Mouse (Mus musculus) liver, embryonic 12.5 days (tissue): ENCODE results near the gene Ric1. TPM values are rescaled to one million over a fixed set of nuclear protein-coding genes. Genes with fewer than 3 reads are reported as not detected.
"Not testable (repeated sequence)": the region's sequence is repeated elsewhere in the genome, so short reads cannot be mapped to it uniquely, and the experiment has no call there.

ENCODE experiments used
- ATAC-seq: fragments of 200-750 bp; cut with Nextera tagmentation; 2 replicates; pipeline ENCODE4 v1.8.0; 2017; ENCODE audit warnings: moderate number of reproducible peaks, mild to moderate bottlenecking, moderate library complexity
- H3K27ac ChIP-seq: fragments of 300-500 bp; sonication (generic); 2 replicates; pipeline ENCODE4 v1.5.1; 2016; ENCODE audit warnings: mild to moderate bottlenecking
- H3K27me3 ChIP-seq: fragments of 300-500 bp; sonication (generic); replicated peaks from 2 replicates; pipeline ENCODE4 v1.6.1; 2016; ENCODE audit warnings: mild to moderate bottlenecking, moderate library complexity
- H3K36me3 ChIP-seq: fragments of 300-500 bp; sonication (generic); 2 replicates; pipeline ENCODE4 v1.6.1; 2016; ENCODE audit warnings: mild to moderate bottlenecking, moderate library complexity
- H3K4me1 ChIP-seq: fragments of 300-500 bp; sonication (generic); 2 replicates; pipeline ENCODE4 v1.6.1; 2016
- H3K4me2 ChIP-seq: fragments of 300-500 bp; sonication (generic); 2 replicates; pipeline ENCODE4 v1.6.1; 2016; ENCODE audit warnings: mild to moderate bottlenecking, moderate library complexity
- H3K4me3 ChIP-seq: fragments of 300-500 bp; sonication (generic); 2 replicates; pipeline ENCODE4 v1.5.1; 2016; ENCODE audit warnings: mild to moderate bottlenecking, moderate library complexity
- H3K9ac ChIP-seq: fragments of 300-500 bp; sonication (generic); 2 replicates; pipeline ENCODE4 v1.6.1; 2016; ENCODE audit warnings: mild to moderate bottlenecking, moderate library complexity
- H3K9me3 ChIP-seq: fragments of 300-500 bp; sonication (generic); replicated peaks from 2 replicates; pipeline ENCODE4 v1.6.1; 2016; ENCODE audit warnings: mild to moderate bottlenecking, moderate library complexity
- WGBS: fragments of 180-500 bp; shearing (Covaris S2); methylation state at CpG from one replicate; pipeline ENCODE4 v1.1.7; 2016; ENCODE audit not compliant: insufficient replicate concordance; 5-methylcytosine and 5-hydroxymethylcytosine counted together
- polyA plus RNA-seq: library from polyadenylated mRNA; unstranded; fragments of >200 nt; fragmentation: Nextera tagmentation; extraction: Ambion mirVana; gene quantifications from 2 replicates; pipeline ENCODE4 v1.2.1, GENCODE M21; 2016

The Ric1 gene
- polyA plus RNA-seq, 1 experiment from 2014 or later: 4.9 TPM

DNA sequence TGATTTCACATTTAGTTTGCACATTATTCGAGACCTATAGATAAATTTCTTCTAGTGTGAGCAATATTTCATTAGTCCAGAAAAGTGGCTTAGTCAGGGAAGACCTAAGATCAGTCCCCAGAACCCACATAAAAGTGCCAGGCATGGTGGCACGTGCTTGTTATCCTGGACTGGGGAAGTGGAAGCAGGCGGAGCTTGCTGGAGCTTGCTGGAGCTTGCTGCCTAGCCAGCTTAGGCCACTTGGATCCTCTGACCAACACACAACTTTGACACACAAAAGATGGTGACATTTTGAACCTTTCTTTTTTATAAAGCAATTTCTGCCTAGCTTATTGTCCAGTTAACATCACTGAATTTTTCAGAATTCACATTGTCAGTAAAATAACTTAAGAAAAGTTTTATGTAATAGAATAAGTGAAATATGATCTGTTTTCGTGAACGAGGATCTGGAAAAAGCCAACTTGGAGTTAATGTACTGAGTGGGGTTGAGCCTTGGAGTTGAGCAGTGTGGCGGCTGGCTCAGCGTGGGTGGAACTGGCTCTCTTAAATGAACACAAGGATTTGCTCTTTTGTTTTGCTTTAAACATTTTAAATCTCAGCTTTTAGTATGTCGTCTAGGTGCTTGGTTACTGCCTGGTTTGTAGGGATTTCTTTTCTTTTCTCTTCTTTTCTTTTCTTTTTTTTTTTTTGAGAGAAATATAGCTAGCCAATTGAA is 20.3 kb downstream of the Ric1 start:
- no peaks in the 10 kb centered on the region for H3K9me3 ChIP-seq
- no peak overlapping the region for H3K4me2 ChIP-seq
- no peaks in the 10 kb centered on the region for H3K36me3 ChIP-seq
- 79% methylated on average over 8 of the region's 8 CpGs for WGBS
- no peak overlapping the region for H3K27ac ChIP-seq
- H3K9ac ChIP-seq: no peak overlapping the region
- no peak for ATAC-seq
- H3K4me1 ChIP-seq: no peaks in the 10 kb centered on the region
- H3K4me3 ChIP-seq: no peak overlapping the region
- no peaks in the 10 kb centered on the region for H3K27me3 ChIP-seq

DNA sequence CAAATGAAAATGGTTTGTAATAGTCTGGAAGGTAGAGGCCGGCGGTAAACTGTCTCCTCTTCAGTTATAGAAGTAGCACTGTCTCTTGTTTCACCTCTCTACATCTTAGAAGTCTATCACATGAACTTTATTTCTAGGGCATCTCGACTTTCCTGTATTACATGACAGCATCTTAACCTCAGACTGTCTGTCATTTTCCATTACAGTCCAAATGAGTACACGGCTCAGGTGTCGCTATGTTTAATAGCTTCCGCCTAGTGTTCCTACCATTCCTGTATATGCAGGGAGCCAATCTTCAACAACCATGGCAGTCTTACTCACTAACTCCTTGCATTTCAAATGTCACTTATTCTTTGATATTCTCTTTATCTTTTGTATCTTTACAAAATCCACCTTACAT is 21.9 kb downstream of the Ric1 start:
- no peak for ATAC-seq
- 86% methylated on average over 6 of the region's 6 CpGs for WGBS
- no peak overlapping the region for H3K27ac ChIP-seq
- H3K4me1 ChIP-seq: no peaks in the 10 kb centered on the region
- no peak overlapping the region for H3K4me3 ChIP-seq
- H3K9ac ChIP-seq: no peak overlapping the region
- no peaks in the 10 kb centered on the region for H3K27me3 ChIP-seq
- H3K36me3 ChIP-seq: no peaks in the 10 kb centered on the region
- H3K4me2 ChIP-seq: no peak overlapping the region
- H3K9me3 ChIP-seq: no peaks in the 10 kb centered on the region

DNA sequence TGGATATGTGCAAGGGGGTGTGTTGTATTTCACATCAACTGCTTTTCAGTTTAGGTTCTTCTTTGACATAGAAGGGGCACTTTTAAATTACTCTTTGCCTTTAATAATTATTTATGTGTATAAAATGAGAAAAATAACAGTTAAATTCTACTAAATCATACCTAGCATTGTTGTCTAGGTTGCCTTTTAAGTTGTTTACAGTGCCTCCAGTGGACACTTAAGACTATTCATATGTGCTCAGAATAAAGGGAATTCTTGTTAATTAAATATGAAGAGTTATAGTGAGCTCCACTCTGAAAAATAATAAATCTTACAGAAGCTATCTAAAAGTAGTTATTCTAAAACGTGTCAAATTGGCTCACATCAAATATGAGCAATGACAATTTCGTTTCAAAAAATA is 28.5 kb downstream of the Ric1 start:
- no peak overlapping the region for H3K27ac ChIP-seq
- no peaks in the 10 kb centered on the region for H3K9me3 ChIP-seq
- no peaks in the 10 kb centered on the region for H3K36me3 ChIP-seq
- no peak overlapping the region for H3K4me3 ChIP-seq
- peaks cover 4% of the 10 kb centered on the region for H3K4me1 ChIP-seq
- no peak overlapping the region for H3K9ac ChIP-seq
- ATAC-seq: no peak
- no peaks in the 10 kb centered on the region for H3K27me3 ChIP-seq
- H3K4me2 ChIP-seq: no peak overlapping the region
- WGBS: 72% methylated on average over 2 of the region's 2 CpGs

DNA sequence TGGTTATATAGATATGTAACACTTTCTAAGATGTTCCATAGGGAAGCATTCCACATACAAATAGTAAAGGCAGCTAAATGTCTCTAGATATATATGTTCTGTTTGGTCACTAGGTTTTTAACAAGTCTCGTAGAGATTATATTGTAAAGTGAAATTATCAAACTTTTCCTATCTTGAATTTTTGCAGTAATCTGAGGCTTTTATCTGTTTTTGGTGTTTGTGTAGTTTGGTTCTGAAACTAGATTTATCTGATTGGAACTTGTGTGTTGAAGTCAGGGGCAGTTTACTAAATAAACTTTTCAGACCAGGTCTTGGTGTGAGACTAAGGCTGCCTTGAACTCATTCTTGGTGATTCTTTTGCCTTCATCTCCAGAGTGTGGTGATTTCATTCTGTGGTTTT is 29.0 kb downstream of the Ric1 start:
- Histone ChIP-seq H3K9ac (no peak overlapping the region), H3K27ac (no peak overlapping the region), H3K4me2 (no peak overlapping the region), H3K27me3 (no peaks in the 10 kb centered on the region), H3K4me3 (no peak overlapping the region), H3K4me1 (peaks cover 4% of the 10 kb centered on the region), H3K36me3 (no peaks in the 10 kb centered on the region), H3K9me3 (no peaks in the 10 kb centered on the region)
- ATAC-seq: no peak
- 68% methylated on average over 1 of the region's 1 CpGs for WGBS

DNA sequence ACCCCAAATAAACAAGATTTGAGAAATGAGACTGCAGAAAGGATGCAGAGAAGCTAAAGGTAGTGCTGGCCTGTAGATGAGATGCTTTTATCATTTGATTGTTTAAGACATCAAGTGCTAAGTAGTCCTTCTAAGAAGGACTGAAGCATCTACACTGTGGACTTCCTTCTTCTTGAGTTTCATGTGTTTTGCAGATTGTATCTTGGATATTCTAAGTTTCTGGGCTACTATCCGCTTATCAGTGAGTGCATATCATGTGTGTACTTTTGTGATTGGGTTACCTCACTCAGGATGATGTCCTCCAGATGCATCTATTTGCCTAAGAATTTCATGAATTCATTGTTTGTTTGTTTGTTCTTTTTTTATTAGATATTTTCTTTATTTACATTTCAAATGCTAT is 29.9 kb downstream of the Ric1 start:
- not testable (repeated sequence) for H3K36me3 ChIP-seq, H3K9ac ChIP-seq, H3K9me3 ChIP-seq, H3K4me1 ChIP-seq, H3K27ac ChIP-seq, H3K4me2 ChIP-seq, ATAC-seq, H3K4me3 ChIP-seq, H3K27me3 ChIP-seq
- WGBS: 80% methylated on average over 1 of the region's 1 CpGs

DNA sequence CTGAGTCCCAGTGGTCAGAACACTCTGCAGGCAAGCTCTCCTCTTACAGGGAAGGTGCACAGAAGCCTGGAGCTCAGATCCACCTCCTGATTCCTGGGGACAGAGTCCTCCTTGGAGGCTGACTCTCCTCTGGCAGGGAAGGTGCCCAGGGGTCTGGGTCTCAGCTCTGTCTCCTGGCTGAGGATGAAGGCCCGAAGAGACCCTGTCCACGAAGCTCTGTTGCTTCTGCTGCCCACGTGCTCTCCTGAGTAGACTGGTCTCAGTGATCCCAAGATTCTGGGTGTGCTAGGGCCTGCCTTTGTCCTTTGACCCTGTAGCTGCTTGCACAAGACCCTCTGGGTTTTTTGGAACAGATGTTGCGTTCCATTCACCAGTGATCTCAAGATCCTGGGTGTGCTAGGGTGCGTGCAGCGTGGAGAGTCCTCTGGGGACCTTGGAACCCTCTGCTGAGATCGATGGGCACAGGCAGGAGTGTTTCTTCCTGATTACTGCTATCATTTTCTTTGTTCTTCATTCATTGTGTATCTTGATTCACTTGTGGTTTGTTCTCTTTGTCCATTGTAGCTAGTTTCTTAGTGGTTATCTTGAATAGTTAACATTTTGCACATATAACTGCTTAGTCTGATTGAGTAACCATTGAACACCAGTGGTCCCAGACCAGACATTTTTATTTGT is 35.2 kb downstream of the Ric1 start:
- H3K4me1 ChIP-seq, ATAC-seq, H3K27ac ChIP-seq, H3K9ac ChIP-seq, H3K36me3 ChIP-seq, H3K4me3 ChIP-seq, H3K27me3 ChIP-seq, H3K4me2 ChIP-seq, H3K9me3 ChIP-seq: not testable (repeated sequence)
- WGBS: 58% methylated on average over 7 of the region's 7 CpGs

DNA sequence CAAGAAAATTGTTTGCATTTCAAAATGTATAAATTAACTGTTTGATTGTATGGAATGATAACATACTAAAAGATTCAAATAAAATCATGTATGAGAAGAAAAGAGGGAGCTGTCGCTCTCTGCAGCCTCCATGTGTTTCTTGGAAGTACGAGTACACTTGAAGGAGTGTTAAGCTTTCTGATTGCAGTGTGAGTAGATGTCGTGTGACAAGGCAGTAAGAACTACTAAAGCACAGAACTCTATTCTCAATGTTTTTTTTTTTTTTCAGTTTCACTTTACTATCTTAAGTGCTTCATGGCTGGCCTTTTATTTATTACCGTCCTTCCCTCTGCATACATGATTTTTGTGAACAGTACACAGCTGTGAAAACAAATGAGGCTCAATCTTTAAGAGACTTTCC is 40.1 kb downstream of the Ric1 start:
- Histone ChIP-seq H3K27ac (no peak overlapping the region), H3K4me2 (no peak overlapping the region), H3K27me3 (no peaks in the 10 kb centered on the region), H3K4me3 (no peak overlapping the region), H3K9ac (no peak overlapping the region), H3K36me3 (no peaks in the 10 kb centered on the region), H3K9me3 (no peaks in the 10 kb centered on the region), H3K4me1 (peaks cover 6% of the 10 kb centered on the region)
- 73% methylated on average over 4 of the region's 4 CpGs for WGBS
- no peak for ATAC-seq

DNA sequence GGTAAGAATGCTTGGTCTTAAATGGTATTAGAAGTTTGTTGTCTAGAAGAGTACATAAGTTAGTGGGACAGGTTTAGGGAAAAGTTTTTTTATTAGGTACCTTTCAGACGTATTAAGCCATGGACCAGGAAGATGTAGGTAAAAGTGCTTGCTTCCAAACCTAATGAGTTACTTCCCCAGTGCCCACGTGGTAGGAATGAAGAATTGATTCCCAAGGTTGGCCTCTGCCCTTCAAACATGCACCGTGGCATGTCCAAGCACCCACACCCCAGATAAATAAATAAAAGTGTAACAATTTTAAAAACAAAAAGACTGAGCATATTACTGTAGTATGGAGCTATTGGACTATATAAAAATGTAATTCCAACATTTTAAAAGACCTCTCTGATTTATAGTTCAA is 40.5 kb downstream of the Ric1 start:
- Histone ChIP-seq H3K4me1 (peaks cover 2% of the 10 kb centered on the region), H3K27ac (no peak overlapping the region), H3K4me2 (no peak overlapping the region), H3K27me3 (no peaks in the 10 kb centered on the region), H3K9ac (no peak overlapping the region), H3K4me3 (no peak overlapping the region), H3K36me3 (no peaks in the 10 kb centered on the region), H3K9me3 (no peaks in the 10 kb centered on the region)
- ATAC-seq: no peak
- 64% methylated on average over 3 of the region's 3 CpGs for WGBS

DNA sequence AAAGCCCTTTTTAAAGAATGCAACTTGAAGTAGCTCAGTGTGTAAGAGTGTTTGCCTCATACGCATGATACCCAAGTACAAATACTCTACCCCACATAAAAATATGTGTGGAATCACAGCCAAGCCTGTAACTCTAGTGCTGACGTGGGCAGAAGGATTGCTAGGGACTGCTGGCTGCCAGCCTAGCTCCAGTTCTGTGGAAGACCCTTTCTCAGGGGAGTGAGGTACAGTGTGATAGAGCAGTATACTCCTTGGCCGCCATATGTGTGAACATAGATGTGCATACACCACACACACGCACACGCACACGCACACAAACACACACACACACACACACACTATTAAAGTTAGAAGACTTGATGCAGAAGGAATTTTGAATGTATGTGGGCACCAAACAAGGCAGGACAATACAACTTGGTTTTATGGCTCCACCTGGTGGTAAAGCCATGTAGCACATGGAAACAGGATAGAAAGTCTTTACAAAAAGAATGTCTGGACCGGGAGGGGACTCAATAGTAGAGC is 41.2 kb downstream of the Ric1 start:
- WGBS: 59% methylated on average over 7 of the region's 7 CpGs
- Histone ChIP-seq H3K4me3 (no peak overlapping the region), H3K4me1 (no peaks in the 10 kb centered on the region; the same call in 1 of the 2 replicates), H3K9me3 (no peaks in the 10 kb centered on the region), H3K36me3 (no peaks in the 10 kb centered on the region), H3K9ac (no peak overlapping the region), H3K27me3 (no peaks in the 10 kb centered on the region), H3K4me2 (no peak overlapping the region), H3K27ac (no peak overlapping the region)
- ATAC-seq: no peak

DNA sequence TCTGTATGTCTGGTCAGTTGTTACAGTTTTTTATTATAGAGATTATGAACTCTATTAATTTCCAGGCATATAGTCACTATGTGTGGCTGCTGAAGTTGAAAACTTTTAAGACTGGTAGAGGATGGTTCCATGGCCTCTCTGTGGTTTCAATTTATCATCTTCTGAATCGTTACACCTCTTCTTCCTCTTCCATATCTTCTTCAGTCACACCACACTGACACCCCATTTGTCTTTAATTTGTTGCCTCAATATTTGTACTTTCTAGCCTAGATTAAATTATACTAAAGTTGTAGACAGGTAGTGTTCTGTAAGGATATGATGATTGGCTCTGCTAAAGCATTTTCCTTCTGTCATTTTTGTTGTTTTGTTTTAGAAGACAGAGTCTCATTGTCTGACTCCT is 44.4 kb downstream of the Ric1 start:
- Histone ChIP-seq H3K27me3 (no peaks in the 10 kb centered on the region), H3K27ac (no peak overlapping the region), H3K4me2 (no peak overlapping the region), H3K9ac (no peak overlapping the region), H3K4me3 (no peak overlapping the region), H3K36me3 (peaks cover 17% of the 10 kb centered on the region), H3K4me1 (no peaks in the 10 kb centered on the region; the same call in 1 of the 2 replicates), H3K9me3 (no peaks in the 10 kb centered on the region)
- WGBS: 21% methylated on average over 1 of the region's 1 CpGs
- ATAC-seq: no peak

DNA sequence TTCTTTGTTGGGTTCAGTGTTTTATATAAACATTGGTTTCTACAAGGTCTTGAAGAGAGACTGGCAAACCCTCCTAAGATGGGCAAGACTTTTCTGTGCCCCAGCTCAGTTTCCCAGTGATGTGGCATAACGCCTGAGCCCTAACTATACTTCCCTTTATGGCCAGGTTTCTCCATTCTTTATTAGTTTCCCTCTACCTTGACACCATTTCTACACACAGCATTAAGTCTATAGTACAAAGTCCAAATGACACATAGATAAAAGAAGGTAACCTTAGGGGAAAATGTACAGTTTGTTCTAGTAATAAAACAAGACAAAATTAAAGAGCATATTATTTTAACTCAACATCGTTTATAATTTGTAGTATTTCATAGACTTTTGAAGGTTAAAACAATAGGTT is 60.4 kb downstream of the Ric1 start:
- peaks cover 49% of the 10 kb centered on the region for H3K36me3 ChIP-seq
- H3K4me3 ChIP-seq: no peak overlapping the region
- 76% methylated on average over 2 of the region's 2 CpGs for WGBS
- no peak overlapping the region for H3K27ac ChIP-seq
- no peak for ATAC-seq
- no peaks in the 10 kb centered on the region for H3K4me1 ChIP-seq
- no peaks in the 10 kb centered on the region for H3K9me3 ChIP-seq
- no peaks in the 10 kb centered on the region for H3K27me3 ChIP-seq
- H3K9ac ChIP-seq: no peak overlapping the region
- no peak overlapping the region for H3K4me2 ChIP-seq

DNA sequence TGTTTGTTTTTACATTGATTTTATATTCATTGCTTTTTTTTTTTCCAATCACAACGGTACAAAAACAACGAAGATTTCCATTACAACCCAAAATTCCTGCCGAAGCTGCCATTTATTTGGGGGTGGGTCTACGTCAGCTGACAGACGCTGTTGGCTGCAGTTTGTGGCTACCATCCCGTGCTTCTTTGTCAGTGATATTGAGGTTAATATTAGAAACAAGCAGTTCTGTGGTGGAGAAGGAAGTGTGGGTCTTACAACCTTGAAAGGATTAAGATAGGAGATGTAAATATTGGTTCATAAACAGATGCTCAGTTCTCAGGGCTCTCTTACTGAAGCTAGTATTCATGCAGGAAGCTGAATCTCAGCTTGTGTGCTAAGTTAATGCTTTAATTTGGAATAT is 61.7 kb downstream of the Ric1 start:
- no peaks in the 10 kb centered on the region for H3K9me3 ChIP-seq
- ATAC-seq: no peak
- H3K9ac ChIP-seq: no peak overlapping the region
- H3K36me3 ChIP-seq: peaks cover 53% of the 10 kb centered on the region
- no peaks in the 10 kb centered on the region for H3K4me1 ChIP-seq
- no peak overlapping the region for H3K27ac ChIP-seq
- WGBS: 77% methylated on average over 6 of the region's 6 CpGs
- no peaks in the 10 kb centered on the region for H3K27me3 ChIP-seq
- no peak overlapping the region for H3K4me2 ChIP-seq
- no peak overlapping the region for H3K4me3 ChIP-seq
